Mouse (Mus musculus) bone marrow, adult 2 months (tissue): ENCODE measurements around the gene C1ql2.

Experiments
- CTCF ChIP-seq: fragments of 200-500 bp; IDR thresholded peaks from 2 replicates; pipeline ENCODE4 v1.5.1; 2011; ENCODE audit warnings: low read length, control low read depth; ENCODE audit not compliant: control insufficient read depth, insufficient read depth
- POLR2A ChIP-seq: fragments of 200-500 bp; IDR thresholded peaks from 2 replicates; pipeline ENCODE4 v1.6.1; 2011; ENCODE audit warnings: low read depth, mild to moderate bottlenecking, control low read depth, low read length, borderline replicate concordance; ENCODE audit not compliant: control insufficient read depth

DNA sequence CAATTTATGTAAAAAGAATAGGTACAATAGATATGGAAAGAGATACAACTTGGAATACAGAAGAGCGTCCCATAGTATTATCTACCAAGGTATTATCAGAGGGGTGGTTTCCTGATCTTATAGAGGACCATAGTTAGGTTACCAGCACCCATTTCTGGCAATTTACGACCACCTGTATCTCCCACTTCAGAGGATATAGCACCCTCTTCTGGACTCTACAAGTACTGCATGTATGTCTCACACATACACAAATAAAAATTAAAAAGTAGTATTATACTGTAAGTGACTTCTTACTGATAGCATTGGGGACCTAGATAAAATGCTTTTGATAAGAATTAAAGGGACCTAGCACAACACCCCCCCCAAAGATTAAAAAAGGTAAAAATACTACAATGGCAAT, 43.4 kb upstream of the C1ql2 start:
- TF ChIP-seq CTCF (no peak), POLR2A (no peak)
